Mouse (Mus musculus): Measurements from ENCODE around the gene Rpl26.

DNA sequence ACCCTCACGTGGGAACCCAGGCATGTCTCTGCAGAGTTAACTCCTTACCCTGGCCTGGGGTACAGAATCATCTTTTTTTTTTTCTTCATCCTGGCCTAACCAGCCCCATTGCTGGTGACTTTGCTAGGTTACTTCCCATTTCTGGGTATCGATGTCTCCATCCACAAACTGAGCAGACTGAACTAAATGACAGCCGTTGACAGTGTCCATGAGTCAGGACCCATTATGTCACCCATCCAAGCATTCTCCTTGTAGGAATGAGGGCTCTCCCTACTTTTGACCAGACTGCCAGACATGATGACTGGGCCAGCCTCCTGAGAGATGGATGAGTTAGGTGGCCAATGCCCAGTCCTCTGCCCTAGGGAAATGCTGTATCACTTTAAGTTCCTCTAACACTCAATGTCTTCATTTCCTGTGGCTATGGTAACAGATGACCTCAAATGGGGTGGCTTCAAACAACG, 37.7 kb upstream of the Rpl26 start:
- TF ChIP-seq CTCF (IDR thresholded peaks at IDR 0.05; ENCODE audit: low read depth) (no peak), EP300 (IDR thresholded peaks at IDR 0.05; ENCODE audit: low read depth) (no peak)

Data from liver, embryonic 14.5 days (tissue).